Mouse (Mus musculus) testis, postnatal 10 days (tissue): Measurements from ENCODE around the gene Sema4c.
"Not testable (repeated sequence)": the region's sequence is repeated elsewhere in the genome, so short reads cannot be mapped to it uniquely, and the experiment has no call there.

Source experiments
- DNase-seq: peaks from one replicate; pipeline ENCODE4 v3.0.0; 2021; ENCODE audit warnings: low spot score

The Sema4c gene

GRCm38 (mm10) chr1:36556553-36557456, 1.3 kb downstream of the Sema4c start:
- DNase-seq: peak; percentile 97

- DNase-seq: no peak
Measured at GRCm38 (mm10) chr1:36555798-36556395, 2.3 kb downstream of the Sema4c start.

- no peak for DNase-seq
Measured at GRCm38 (mm10) chr1:36554633-36555399, 3.3 kb downstream of the Sema4c start.

GRCm38 (mm10) chr1:36552506-36552905, 5.6 kb downstream of the Sema4c start:
- DNase-seq: no peak

- no peak for DNase-seq
Measured at GRCm38 (mm10) chr1:36551904-36552303, 6.2 kb downstream of the Sema4c start.

GRCm38 (mm10) chr1:36550075-36550863, 7.9 kb downstream of the Sema4c start:
- no peak for DNase-seq

GRCm38 (mm10) chr1:36549491-36549890, 8.7 kb downstream of the Sema4c start:
- no peak for DNase-seq

- DNase-seq: no peak
Measured at GRCm38 (mm10) chr1:36548771-36549170, 9.4 kb downstream of the Sema4c start.

GRCm38 (mm10) chr1:36547981-36548598, 10.1 kb downstream of the Sema4c start:
- peak; percentile 87 for DNase-seq

- DNase-seq: peak; percentile 96
Measured at GRCm38 (mm10) chr1:36546888-36547471, 11.2 kb downstream of the Sema4c start, which contains the start of gene Ankrd39. Gene Ankrd39, minus strand, starts transcription at chr1:36547445.

GRCm38 (mm10) chr1:36545845-36546600, 12.1 kb downstream of the Sema4c start:
- DNase-seq: no peak

- DNase-seq: no peak
Measured at GRCm38 (mm10) chr1:36545382-36545781, 12.8 kb downstream of the Sema4c start.

GRCm38 (mm10) chr1:36542925-36543324, 15.2 kb downstream of the Sema4c start:
- DNase-seq: no peak

GRCm38 (mm10) chr1:36541844-36542243, 16.3 kb downstream of the Sema4c start:
- peak; percentile 46 for DNase-seq

GRCm38 (mm10) chr1:36540807-36541206, 17.3 kb downstream of the Sema4c start:
- DNase-seq: no peak

- DNase-seq: no peak
Measured at GRCm38 (mm10) chr1:36540132-36540531, 18.0 kb downstream of the Sema4c start.

GRCm38 (mm10) chr1:36539186-36539585, 19.0 kb downstream of the Sema4c start, which contains the start of gene Gm42417:
Gene Gm42417, minus strand, starts transcription at chr1:36539429.
- DNase-seq: peak; percentile 76

GRCm38 (mm10) chr1:36538727-36539126, 19.4 kb downstream of the Sema4c start:
- DNase-seq: no peak

GRCm38 (mm10) chr1:36536783-36537182, 21.4 kb downstream of the Sema4c start, which contains the start of gene Ankrd23:
Gene Ankrd23, minus strand, starts transcription at chr1:36536883.
- not testable (repeated sequence) for DNase-seq

- DNase-seq: no peak
Measured at GRCm38 (mm10) chr1:36536397-36536728, 21.8 kb downstream of the Sema4c start.
